Mouse (Mus musculus) neural tube, embryonic 13.5 days (tissue): ENCODE data around the gene Tdp1. TPM values are rescaled to one million over a fixed set of nuclear protein-coding genes. Genes with fewer than 3 reads are reported as not detected.

Source experiments
- ATAC-seq: fragments of 200-750 bp; cut with Nextera tagmentation; 2 replicates; pipeline ENCODE4 v1.8.0; 2017; ENCODE audit warnings: low read depth, mild to moderate bottlenecking, moderate TSS enrichment, moderate library complexity
- H3K27ac ChIP-seq: fragments of 300-500 bp; sonication (generic); replicated peaks from 2 replicates; pipeline ENCODE4 v1.5.1; 2015; ENCODE audit warnings: moderate library complexity, mild to moderate bottlenecking, inconsistent platforms
- H3K27me3 ChIP-seq: fragments of 300-500 bp; sonication (generic); 2 replicates; pipeline ENCODE4 v1.6.1; 2015; ENCODE audit warnings: mild to moderate bottlenecking, inconsistent platforms
- H3K36me3 ChIP-seq: fragments of 300-500 bp; sonication (generic); 2 replicates; pipeline ENCODE4 v1.6.1; 2015; ENCODE audit warnings: mild to moderate bottlenecking, inconsistent platforms
- H3K4me1 ChIP-seq: fragments of 300-500 bp; sonication (generic); replicated peaks from 2 replicates; pipeline ENCODE4 v1.6.1; 2015; ENCODE audit warnings: inconsistent platforms
- H3K4me2 ChIP-seq: fragments of 300-500 bp; sonication (generic); 2 replicates; pipeline ENCODE4 v1.6.1; 2015; ENCODE audit warnings: inconsistent platforms, mild to moderate bottlenecking, moderate library complexity
- H3K4me3 ChIP-seq: fragments of 300-500 bp; sonication (generic); 2 replicates; pipeline ENCODE4 v1.5.1; 2015; ENCODE audit warnings: mild to moderate bottlenecking, inconsistent platforms
- H3K9ac ChIP-seq: fragments of 300-500 bp; sonication (generic); 2 replicates; pipeline ENCODE4 v1.6.1; 2015; ENCODE audit warnings: moderate library complexity, mild to moderate bottlenecking, inconsistent platforms
- H3K9me3 ChIP-seq: fragments of 300-500 bp; sonication (generic); 2 replicates; pipeline ENCODE4 v1.6.1; 2016; ENCODE audit warnings: inconsistent platforms
- whole genome bisulfite sequencing: fragments of 180-500 bp; shearing (Covaris S2); methylation state at CpG from one replicate; pipeline ENCODE4 v1.1.7; 2015; 5-methylcytosine and 5-hydroxymethylcytosine counted together
- polyA plus RNA-seq: library from polyadenylated mRNA; unstranded; fragments of >200 nt; fragmentation: Nextera tagmentation; extraction: Ambion mirVana; gene quantifications from 2 replicates; pipeline ENCODE4 v1.2.1, GENCODE M21; 2015

Tdp1 gene
- polyA plus RNA-seq, 1 experiment from 2014 or later, result 47.1 TPM

DNA sequence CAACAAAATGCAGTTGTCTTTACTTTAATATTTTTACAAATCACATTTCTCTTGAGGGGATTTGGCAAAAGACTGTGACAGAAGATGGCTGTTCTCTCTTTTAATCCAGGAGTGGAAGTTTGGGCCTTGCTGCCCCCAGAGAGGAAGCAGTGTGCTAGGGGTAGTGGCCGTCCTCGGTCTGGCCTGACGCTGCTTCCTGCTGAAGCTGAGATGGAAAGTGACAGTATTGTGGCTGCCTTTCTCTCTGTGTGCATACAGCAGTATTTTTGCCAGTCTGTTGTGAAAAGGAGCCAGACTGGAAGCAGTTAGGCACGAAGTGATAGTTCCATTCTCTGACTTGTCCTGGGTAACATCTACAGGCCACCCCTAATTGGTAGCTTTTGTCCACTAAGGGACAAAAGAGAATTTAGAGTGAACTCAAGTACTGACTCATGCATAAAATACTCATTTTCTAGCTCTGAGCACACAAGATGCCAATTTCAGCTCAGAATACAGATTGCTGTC is 18.6 kb downstream of the Tdp1 start:
- 63% methylated on average over 4 of the region's 4 CpGs for WGBS
- Histone ChIP-seq H3K27ac (peak overlapping the region; percentile 20; the same call in 1 of the 2 replicates), H3K36me3 (peaks cover 72% of the 10 kb centered on the region), H3K4me1 (peaks cover 7% of the 10 kb centered on the region), H3K4me2 (no peak overlapping the region), H3K4me3 (no peak overlapping the region), H3K9me3 (no peaks in the 10 kb centered on the region), H3K9ac (no peak overlapping the region), H3K27me3 (no peaks in the 10 kb centered on the region)
- ATAC-seq, result 0 out of 2 replicates have a peak, but pooled peaks have one; percentile 43

DNA sequence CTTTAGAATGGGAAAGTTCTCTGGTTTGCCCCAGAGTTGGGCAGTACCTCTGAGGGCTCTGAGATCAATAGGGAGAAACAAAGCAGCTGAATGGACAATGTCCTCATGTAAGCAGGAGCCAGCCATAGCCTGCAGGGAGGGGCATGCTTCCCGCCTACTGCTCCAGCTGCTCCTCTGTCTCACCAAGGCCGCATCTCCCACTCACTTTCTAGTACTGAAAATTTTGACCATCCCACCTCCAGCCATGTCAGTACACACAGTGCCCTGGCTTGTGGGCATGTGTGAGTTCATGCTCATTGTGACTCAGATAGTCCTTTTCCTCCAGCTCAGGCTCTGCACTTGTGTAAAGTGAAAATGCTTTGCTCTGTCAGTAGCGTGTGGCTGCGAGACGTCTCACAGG is 20.2 kb downstream of the Tdp1 start:
- H3K36me3 ChIP-seq, result peaks cover 70% of the 10 kb centered on the region
- H3K9me3 ChIP-seq, result no peaks in the 10 kb centered on the region
- peaks cover 7% of the 10 kb centered on the region for H3K4me1 ChIP-seq
- H3K4me3 ChIP-seq, result no peak overlapping the region
- H3K27ac ChIP-seq, result no peak overlapping the region
- ATAC-seq, result no peak
- no peaks in the 10 kb centered on the region for H3K27me3 ChIP-seq
- 87% methylated on average over 5 of the region's 5 CpGs for WGBS
- no peak overlapping the region for H3K9ac ChIP-seq
- no peak overlapping the region for H3K4me2 ChIP-seq

DNA sequence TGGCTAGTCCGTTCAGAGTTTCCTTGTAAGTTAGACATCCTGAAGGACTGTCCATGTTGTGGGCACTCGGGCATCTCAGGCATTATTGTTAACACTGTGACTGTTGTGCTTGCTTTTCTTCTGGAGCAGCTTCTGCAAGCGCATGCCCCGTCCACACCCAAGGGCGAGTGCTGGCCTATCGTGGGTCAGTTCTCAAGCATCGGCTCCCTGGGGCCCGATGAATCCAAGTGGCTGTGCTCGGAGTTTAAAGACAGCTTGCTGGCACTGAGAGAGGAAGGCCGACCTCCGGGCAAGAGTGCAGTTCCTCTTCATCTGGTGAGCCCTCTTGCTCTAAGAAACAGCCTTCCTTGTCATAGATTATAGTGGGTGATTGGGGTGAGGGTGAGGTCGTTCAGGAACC is 27.1 kb downstream of the Tdp1 start:
- WGBS, result 88% methylated on average over 12 of the region's 12 CpGs
- no peak overlapping the region for H3K9ac ChIP-seq
- no peak overlapping the region for H3K4me3 ChIP-seq
- peaks cover 76% of the 10 kb centered on the region for H3K36me3 ChIP-seq
- no peak overlapping the region for H3K4me2 ChIP-seq
- no peak for ATAC-seq
- H3K27ac ChIP-seq, result no peak overlapping the region
- no peaks in the 10 kb centered on the region for H3K27me3 ChIP-seq
- no peaks in the 10 kb centered on the region for H3K9me3 ChIP-seq
- H3K4me1 ChIP-seq, result no peaks in the 10 kb centered on the region

DNA sequence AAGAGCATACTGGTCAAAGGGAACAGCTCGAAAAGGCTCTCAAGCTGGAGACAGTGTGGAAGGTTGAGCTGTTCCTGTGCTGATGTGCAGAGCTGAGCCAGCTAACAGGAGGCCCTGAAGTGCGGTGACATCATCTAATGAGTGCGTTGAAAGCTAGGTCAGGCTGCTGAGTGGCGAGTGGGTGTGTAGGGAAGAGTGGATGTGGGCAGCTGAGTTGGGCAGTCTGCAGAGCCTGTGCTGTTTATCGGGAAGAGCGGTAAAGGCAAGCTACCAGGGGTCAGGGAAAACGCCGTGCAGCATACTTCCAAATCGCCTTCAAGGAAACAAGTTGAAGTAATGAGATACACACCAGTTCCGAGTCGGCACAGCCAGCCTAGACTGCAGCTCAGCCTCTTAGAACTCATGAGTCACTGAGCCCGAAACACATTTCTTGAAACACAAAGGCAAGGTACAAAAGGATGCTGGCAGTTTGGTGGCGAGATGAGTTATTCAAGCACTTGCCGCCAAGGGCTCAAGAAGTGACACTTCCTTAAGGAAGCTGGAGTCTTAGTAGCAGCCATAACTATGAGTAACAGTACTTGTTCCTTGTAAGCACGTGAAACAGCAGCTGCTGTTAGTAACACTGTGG is 33.6 kb downstream of the Tdp1 start:
- 77% methylated on average over 15 of the region's 15 CpGs for WGBS
- no peak overlapping the region for H3K9ac ChIP-seq
- no peaks in the 10 kb centered on the region for H3K27me3 ChIP-seq
- peaks cover 63% of the 10 kb centered on the region for H3K36me3 ChIP-seq
- H3K27ac ChIP-seq, result no peak overlapping the region
- no peaks in the 10 kb centered on the region for H3K9me3 ChIP-seq
- H3K4me3 ChIP-seq, result no peak overlapping the region
- H3K4me2 ChIP-seq, result no peak overlapping the region
- H3K4me1 ChIP-seq, result peaks cover 4% of the 10 kb centered on the region
- no peak for ATAC-seq

DNA sequence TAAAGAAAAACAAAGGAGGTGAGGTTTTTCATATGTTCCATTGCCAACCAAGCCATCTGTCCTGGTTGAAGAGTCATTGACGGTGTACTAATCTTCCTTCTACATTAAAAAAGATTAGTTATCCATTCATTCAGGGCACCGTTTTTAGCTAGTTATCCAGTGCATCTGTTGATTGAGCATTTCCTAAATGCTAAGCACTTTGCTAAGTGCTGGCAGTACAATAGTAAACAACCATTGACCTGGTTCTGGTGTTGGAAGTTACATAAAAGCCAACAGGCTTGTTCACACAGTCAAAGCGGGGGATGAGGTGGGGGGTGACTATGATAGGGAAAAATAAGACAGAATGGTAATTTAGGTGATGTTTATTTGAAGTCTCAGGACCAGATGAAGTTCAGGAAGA is 35.3 kb downstream of the Tdp1 start:
- peaks cover 15% of the 10 kb centered on the region for H3K4me1 ChIP-seq
- no peak overlapping the region for H3K4me3 ChIP-seq
- no peak overlapping the region for H3K27ac ChIP-seq
- ATAC-seq, result no peak
- no peak overlapping the region for H3K9ac ChIP-seq
- 93% methylated on average over 3 of the region's 3 CpGs for WGBS
- no peaks in the 10 kb centered on the region for H3K27me3 ChIP-seq
- peaks cover 50% of the 10 kb centered on the region for H3K36me3 ChIP-seq
- H3K9me3 ChIP-seq, result no peaks in the 10 kb centered on the region
- H3K4me2 ChIP-seq, result no peak overlapping the region

DNA sequence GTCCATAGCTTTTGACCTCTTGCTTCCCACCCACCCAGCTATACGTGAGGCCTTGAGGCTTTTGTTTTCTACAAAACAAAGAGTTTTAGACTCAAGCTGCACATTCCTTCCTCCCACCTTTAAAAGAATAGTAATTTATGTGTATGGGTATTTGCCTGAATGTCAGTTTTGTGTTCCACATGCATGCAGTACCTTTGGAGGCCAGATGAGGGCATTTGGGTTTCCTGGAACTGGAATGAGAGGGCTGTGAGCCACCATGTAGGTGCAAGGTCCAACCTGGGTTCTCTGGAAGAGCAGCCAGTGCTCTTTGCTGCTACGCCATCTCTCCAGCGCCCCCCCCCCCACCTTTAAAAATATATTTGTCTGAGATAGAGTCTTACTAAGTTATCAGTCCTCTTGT is 36.7 kb downstream of the Tdp1 start:
- ATAC-seq, result no peak
- H3K36me3 ChIP-seq, result peaks cover 53% of the 10 kb centered on the region
- no peaks in the 10 kb centered on the region for H3K27me3 ChIP-seq
- peaks cover 15% of the 10 kb centered on the region for H3K4me1 ChIP-seq
- WGBS, result 69% methylated on average over 3 of the region's 3 CpGs
- no peaks in the 10 kb centered on the region for H3K9me3 ChIP-seq
- no peak overlapping the region for H3K27ac ChIP-seq
- H3K9ac ChIP-seq, result no peak overlapping the region
- no peak overlapping the region for H3K4me2 ChIP-seq
- H3K4me3 ChIP-seq, result no peak overlapping the region

DNA sequence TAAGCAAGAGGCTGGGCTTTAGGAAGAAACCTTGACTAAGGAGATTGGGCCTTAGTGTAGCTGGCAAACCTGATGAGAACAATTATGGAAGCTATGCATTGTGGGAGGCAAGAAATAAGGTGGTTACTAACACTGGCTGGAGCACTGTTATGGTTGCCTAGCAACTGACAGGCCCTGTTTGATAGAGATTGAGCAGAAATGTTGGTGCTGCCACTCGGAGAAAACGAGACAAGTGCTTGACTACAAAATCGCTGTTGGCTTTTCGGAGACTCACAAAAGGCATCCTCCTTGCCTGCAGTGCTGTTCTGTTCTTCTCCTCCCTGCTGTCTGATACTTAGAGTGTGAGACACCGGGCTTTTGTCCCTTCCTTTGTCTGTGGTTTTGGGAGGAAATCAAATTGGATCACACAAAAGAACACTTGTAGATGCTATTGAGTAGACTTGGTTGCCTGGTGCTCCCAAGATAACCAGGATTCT is 38.9 kb downstream of the Tdp1 start:
- WGBS, result 23% methylated on average over 5 of the region's 5 CpGs
- Histone ChIP-seq H3K27me3 (no peaks in the 10 kb centered on the region), H3K9me3 (no peaks in the 10 kb centered on the region), H3K4me1 (peaks cover 15% of the 10 kb centered on the region), H3K9ac (no peak overlapping the region; the same call in 1 of the 2 replicates), H3K36me3 (peaks cover 57% of the 10 kb centered on the region), H3K27ac (peak overlapping the region; percentile 81), H3K4me2 (no peak overlapping the region), H3K4me3 (no peak overlapping the region)
- ATAC-seq, result peak; percentile 92

DNA sequence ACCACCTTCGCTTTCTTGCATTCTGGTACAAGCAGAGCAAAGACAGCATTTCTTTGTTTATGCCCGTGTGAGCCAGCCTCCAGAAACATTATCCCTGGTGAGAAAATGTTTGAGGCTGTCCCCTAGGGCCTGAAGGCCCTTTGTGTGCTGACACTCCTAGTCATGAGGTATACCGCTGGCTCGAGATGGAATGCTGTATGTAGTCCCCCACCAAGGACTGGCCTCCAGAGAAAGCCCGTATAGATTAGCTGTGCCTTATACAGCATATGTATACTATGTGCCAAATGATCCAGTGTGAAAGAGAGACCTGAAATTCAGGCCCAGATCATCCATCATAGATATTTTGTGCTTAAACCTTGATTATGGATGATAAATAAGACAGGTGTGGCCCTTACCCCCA is 39.4 kb downstream of the Tdp1 start:
- peaks cover 15% of the 10 kb centered on the region for H3K4me1 ChIP-seq
- H3K36me3 ChIP-seq, result peaks cover 53% of the 10 kb centered on the region
- H3K9ac ChIP-seq, result no peak overlapping the region
- no peak overlapping the region for H3K4me3 ChIP-seq
- no peaks in the 10 kb centered on the region for H3K9me3 ChIP-seq
- H3K4me2 ChIP-seq, result no peak overlapping the region
- WGBS, result 47% methylated on average over 5 of the region's 5 CpGs
- peak; percentile 36; the same call in 1 of the 2 replicates for ATAC-seq
- peak overlapping the region; percentile 81; the same call in 1 of the 2 replicates for H3K27ac ChIP-seq
- H3K27me3 ChIP-seq, result no peaks in the 10 kb centered on the region

DNA sequence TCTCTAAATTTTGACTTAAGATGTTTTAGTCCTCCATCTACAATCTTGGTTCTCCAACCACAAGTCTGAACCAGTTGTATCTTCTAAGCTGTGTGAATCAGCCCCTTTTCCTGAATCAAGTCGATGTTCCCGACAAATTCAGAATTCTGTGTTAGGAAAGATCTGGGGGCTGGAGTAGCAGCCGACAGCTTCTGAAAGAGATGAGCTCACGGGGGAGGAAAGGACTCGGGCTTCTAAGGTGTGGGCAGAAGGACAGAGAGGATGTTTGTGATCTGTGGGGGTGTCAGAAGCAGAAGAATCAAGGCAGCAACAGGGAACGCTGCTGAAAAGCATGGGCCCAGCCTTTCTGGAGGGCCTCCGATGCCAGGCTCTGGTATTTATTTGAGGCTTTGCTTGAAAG is 44.0 kb downstream of the Tdp1 start:
- Histone ChIP-seq H3K4me3 (no peak overlapping the region), H3K36me3 (peaks cover 60% of the 10 kb centered on the region), H3K27ac (no peak overlapping the region), H3K4me1 (peaks cover 8% of the 10 kb centered on the region), H3K9ac (no peak overlapping the region), H3K4me2 (no peak overlapping the region), H3K27me3 (no peaks in the 10 kb centered on the region), H3K9me3 (no peaks in the 10 kb centered on the region)
- no peak for ATAC-seq
- 94% methylated on average over 7 of the region's 7 CpGs for WGBS

DNA sequence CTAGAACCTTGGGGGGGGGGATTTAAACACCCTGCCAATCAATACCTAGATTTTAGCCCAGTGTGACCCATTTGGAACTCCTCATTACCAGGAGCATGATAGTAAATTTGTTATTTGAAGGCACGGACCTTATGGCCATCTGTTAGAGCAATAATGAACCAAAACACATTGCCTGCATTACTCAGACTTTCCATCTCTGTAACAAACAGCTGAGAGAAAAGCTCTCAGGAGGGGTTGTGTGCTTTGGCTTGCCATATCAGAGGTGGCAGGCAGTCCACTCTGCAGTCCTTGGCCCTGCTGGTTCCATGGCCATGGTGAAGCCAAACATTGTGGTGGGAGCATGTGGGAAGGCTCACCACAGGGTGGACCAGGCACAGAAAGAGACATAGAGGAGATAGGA is 44.8 kb downstream of the Tdp1 start:
- 76% methylated on average over 1 of the region's 1 CpGs for WGBS
- H3K9me3 ChIP-seq, result no peaks in the 10 kb centered on the region
- no peaks in the 10 kb centered on the region for H3K27me3 ChIP-seq
- no peak overlapping the region for H3K4me3 ChIP-seq
- H3K36me3 ChIP-seq, result peaks cover 67% of the 10 kb centered on the region
- no peak overlapping the region for H3K4me2 ChIP-seq
- no peak for ATAC-seq
- no peak overlapping the region for H3K9ac ChIP-seq
- H3K27ac ChIP-seq, result no peak overlapping the region
- no peaks in the 10 kb centered on the region for H3K4me1 ChIP-seq

DNA sequence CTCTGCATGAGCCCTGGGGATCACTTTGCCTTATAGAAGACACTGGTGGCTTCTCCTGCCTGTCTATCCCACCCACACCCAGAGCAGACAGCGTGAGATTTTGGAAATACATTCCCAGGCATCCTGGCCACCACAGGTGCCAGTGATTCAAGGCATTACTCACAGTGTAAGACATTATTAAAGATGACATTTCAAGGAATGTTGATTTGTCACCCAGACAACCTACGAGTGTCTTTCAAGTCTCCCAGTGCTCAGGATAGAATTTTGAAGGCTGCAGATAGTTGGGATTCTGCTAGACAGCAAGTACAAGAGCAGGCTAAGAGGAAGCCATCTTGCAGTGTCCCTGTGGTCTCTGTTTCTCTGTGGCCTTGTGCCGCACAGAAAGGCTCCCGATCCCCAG is 47.9 kb downstream of the Tdp1 start:
- Histone ChIP-seq H3K36me3 (peaks cover 64% of the 10 kb centered on the region), H3K4me2 (no peak overlapping the region), H3K4me3 (no peak overlapping the region), H3K4me1 (no peaks in the 10 kb centered on the region), H3K9me3 (no peaks in the 10 kb centered on the region), H3K27me3 (no peaks in the 10 kb centered on the region), H3K27ac (no peak overlapping the region), H3K9ac (no peak overlapping the region)
- ATAC-seq, result no peak
- whole genome bisulfite sequencing, result 92% methylated on average over 4 of the region's 4 CpGs

DNA sequence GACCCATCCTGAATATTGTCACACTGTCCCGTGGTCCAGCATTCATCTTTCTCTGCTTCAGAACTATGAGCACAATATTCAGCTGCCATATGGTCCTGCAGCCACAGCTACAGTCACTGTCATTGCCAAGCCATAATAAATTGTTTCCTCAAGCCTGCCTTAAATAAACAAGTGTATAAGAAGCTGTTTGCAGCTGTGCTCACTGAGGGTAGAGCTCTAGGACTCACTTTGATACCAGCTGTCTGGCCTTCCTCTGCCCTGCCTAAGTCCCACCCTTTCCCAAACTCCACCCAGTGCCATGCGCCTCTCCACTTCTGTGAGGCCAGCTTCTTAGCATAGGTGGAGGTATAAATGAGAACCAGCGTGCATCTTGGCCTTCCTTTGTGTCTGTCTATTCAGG is 49.3 kb downstream of the Tdp1 start:
- no peak overlapping the region for H3K4me3 ChIP-seq
- H3K4me2 ChIP-seq, result no peak overlapping the region
- peaks cover 59% of the 10 kb centered on the region for H3K36me3 ChIP-seq
- WGBS, result 89% methylated on average over 3 of the region's 3 CpGs
- H3K27ac ChIP-seq, result no peak overlapping the region
- H3K9ac ChIP-seq, result no peak overlapping the region
- no peaks in the 10 kb centered on the region for H3K27me3 ChIP-seq
- no peak for ATAC-seq
- no peaks in the 10 kb centered on the region for H3K4me1 ChIP-seq
- no peaks in the 10 kb centered on the region for H3K9me3 ChIP-seq

DNA sequence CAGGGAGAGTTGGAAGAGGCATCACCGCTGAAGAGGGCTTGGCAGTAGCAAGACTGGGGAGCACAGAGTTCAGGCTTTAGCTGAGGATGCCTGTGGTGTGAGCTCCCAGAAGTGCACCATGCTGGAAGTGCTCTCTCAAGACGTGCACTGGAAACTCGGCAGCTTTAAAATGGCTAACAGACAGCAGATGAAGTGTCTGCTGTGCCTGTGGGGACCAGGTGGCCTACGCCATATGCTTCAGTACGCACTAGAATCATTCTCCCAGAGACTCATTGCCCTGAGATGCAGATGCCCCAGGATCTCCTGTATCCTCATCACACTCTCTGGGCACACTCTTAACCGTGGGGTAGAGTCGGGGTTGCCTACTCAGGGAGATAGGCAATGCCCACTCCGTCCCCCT is 51.1 kb downstream of the Tdp1 start:
- 86% methylated on average over 8 of the region's 8 CpGs for WGBS
- Histone ChIP-seq H3K36me3 (peaks cover 59% of the 10 kb centered on the region), H3K27me3 (no peaks in the 10 kb centered on the region)

More for the DNA sequence above, 51.1 kb downstream of the Tdp1 start:
- Histone ChIP-seq H3K4me3 (no peak overlapping the region), H3K9ac (no peak overlapping the region), H3K27ac (no peak overlapping the region), H3K4me2 (no peak overlapping the region), H3K9me3 (no peaks in the 10 kb centered on the region), H3K4me1 (no peaks in the 10 kb centered on the region)
- no peak for ATAC-seq
